Mouse (Mus musculus) spleen, adult 10 weeks (tissue): ENCODE data around the gene Ankmy1. TPM values are rescaled to one million over a fixed set of nuclear protein-coding genes. Genes with fewer than 3 reads are reported as not detected.

Experiments used
- polyA plus RNA-seq: library from polyadenylated mRNA; stranded (reverse); fragments of 350-450 nt; fragmentation: Illumina TruSeq; extraction: RNeasy Lipid Tissue Mini Kit (QIAGEN cat#74804); gene quantifications from one replicate; pipeline ENCODE4 v1.2.3, GENCODE M21; 2015; ENCODE audit warnings: low replicate concordance; ENCODE audit not compliant: insufficient read depth

Ankmy1 gene
- 0.46 TPM for polyA plus RNA-seq

GRCm38 (mm10) chr1:92902786-92903185 lies at the start of gene Ankmy1:
Ankmy1 (minus strand) TSS chr1:92902906.

DNA sequence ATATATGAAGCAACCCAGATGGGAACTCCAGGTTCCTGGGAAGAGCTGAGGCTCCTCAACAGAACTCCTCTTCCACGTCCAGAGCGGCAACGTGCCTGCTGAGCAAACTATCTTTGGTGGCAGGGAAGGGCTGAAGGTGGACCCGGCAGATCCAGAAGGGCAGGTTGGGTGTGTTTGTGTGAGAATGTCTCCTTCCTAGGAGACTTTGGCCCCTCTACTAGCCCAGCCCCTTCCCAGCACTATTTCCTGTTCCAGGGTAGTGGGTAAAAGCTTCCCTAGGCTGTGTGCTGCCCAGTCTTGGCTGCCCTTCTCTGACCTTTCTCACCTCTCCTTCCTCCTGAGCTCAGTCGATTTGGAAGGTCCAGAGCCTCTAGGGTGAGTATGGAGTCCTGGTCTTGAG lies 47.9 kb upstream of the Ankmy1 start, which contains the start of gene Gpr35:
TSS of gene Gpr35 (plus strand) at position 259 of the 400 bp plus-strand sequence.

DNA sequence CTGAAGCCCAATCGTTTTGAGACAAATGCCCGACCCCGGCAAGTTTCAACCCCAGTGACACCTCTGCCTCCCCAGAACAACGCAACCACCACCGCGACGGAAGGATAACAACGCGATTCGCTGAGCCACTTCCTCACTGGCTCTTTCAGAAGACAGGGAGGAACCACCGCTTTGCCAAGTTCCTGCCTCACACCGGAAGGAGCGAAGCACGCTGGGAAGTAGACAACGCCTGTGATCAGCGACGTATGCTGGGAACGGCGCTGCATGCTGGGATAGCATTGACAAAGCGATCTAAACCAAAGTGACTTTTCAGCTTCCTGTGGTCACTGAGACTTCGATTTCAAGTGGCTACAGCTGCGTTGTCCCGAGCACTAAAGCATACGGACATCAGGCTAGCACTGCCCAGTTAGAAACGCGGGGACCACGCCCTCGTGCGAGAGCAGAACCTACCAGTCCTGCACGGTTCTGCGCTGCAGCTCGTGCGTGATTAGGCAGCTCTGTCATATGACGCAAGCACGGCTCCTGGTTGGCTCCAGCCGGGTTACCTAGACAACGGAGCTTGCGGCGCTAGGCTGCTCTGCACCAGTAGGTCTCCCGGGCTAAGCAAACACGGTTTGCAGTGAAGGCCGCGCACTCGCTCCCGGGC lies 31.6 kb upstream of the Ankmy1 start, which contains the start of gene Capn10:
TSS of gene Capn10 (plus strand) at position 195 of the 646 bp plus-strand sequence.

DNA sequence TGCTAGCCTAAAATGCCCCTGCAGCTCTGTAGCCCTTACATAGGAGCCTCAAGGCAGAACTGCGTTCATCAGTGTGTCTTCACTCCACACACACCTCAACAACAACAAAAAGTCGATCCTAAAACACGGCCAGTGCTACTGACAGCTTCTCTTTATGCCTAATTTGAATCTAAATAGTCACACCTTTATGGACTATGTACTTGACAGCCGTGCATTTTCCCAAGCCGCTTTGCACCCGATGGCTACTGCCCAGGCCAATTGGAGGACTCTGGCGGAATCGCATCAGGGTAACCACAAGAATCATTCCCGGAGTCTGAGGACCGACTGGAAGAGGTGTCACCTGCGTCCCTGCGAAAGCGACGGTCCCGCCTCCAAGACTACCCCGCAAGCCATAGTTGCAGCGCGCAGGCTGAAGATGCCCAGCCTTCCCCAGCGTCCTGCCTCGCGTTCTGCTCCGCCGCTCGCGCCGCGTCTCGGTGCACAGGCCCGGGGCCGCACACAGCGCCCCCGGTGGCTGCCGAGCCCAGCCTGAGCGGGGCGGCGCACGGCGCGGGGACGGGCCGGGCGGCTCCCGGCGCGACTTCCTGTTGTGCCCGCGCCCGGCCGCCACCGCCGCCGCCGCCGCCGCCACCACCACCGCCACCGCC lies 7.7 kb upstream of the Ankmy1 start, which contains the start of gene Rnpepl1:
TSS of gene Rnpepl1 (plus strand) at position 545 of the 647 bp plus-strand sequence.

DNA sequence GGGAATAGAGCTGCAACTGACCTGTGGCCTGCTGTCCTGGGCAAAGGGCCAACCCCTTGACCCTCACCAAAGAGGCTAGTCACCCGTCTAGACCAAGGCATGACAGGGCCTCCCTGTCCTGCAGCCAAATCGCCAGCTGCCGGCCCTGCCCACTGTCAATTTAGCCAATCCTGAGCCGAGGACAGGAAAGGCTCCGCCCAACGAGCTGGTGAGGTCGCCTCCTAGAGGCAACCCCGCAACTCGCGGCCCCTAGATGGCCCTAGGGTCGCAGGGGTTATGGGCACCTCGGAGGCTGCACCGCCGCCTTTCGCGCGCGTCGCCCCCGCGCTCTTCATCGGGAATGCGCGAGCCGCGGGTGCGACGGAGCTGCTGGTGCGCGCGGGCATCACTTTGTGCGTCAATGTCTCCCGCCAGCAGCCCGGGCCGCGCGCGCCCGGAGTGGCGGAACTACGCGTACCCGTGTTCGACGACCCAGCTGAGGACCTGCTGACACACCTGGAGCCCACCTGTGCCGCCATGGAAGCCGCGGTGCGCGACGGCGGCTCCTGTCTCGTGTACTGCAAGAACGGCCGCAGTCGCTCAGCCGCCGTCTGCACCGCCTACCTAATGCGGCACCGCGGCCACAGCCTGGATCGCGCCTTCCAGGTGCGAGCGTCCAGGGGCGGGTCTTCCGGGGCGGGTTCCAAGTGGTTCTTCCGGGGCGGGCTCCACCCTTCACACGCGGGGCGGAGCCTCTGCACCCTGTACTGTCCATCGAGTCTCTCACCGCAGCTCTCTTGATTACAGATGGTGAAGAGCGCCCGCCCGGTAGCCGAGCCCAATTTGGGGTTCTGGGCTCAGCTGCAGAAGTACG lies 4.3 kb upstream of the Ankmy1 start, which contains the start of gene Dusp28:
TSS of gene Dusp28 (plus strand) at position 203 of the 853 bp plus-strand sequence.

DNA sequence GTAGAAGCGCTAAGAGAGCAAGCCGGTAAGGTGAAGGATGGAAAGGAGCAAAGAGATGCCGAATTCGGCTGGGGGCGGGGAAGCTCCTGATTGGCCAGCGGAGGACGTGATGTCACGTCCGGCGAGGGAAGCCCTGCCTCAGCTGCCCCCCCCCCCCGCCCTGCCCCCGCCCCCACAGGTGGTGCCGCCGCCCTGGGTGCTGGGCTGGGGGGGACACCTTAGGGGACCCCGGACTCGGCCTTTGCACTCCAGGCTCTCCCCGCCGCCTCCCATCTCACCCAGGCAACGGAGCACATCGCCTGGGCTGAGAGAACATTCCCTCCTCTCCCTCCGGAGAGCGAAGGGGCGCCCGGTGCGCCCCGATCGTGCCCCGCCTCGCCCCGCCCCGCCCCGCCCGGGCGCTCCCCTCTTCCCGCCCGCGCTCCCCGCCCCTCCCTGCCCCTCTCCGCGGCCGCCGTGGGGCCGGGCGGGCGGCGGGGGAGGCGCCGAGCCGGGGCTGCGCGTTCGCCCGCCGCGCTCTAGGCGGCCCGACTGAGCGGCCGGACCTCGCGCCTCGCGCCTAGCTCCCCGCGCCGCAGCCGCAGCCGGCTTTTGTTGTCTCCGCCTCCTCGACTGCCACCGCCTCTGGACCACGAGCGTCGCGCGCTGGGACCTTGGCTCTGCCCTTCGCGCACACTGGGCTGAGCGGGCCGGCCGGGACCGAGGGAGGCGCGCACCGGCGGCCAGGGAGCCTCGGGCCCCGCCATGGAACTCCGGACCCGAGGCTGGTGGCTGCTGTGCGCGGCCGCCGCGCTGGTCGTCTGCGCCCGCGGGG lies 71.3 kb downstream of the Ankmy1 start, which contains the start of gene Gpc1:
TSS of gene Gpc1 (plus strand) at position 458 of the 814 bp plus-strand sequence.

Other genes starting within 250 kb of the Ankmy1 start
- 1.6 TPM for gene Gpc1, start 71.3 kb downstream of the Ankmy1 start, polyA plus RNA-seq
- gene Dusp28, start 4.1 kb upstream of the Ankmy1 start, polyA plus RNA-seq = 4.8 TPM
- gene Rnpepl1, start 7.9 kb upstream of the Ankmy1 start, polyA plus RNA-seq = 25.5 TPM
- 7.0 TPM for gene Capn10, start 31.5 kb upstream of the Ankmy1 start, polyA plus RNA-seq
- 16.5 TPM for gene Gpr35, start 48.0 kb upstream of the Ankmy1 start, polyA plus RNA-seq
- not detected for gene Aqp12, start 103.4 kb upstream of the Ankmy1 start, polyA plus RNA-seq
- 0.26 TPM for gene Kif1a, start 199.0 kb upstream of the Ankmy1 start, polyA plus RNA-seq
- gene Agxt, start 232.3 kb upstream of the Ankmy1 start, polyA plus RNA-seq = not detected